Mouse (Mus musculus) hindlimb bud, embryonic 11.5 days (tissue): ENCODE results near the gene Dop1b.

Source experiments
- DNase-seq: peaks from one replicate; pipeline ENCODE4 v3.0.0-alpha.2; 2012; ENCODE audit warnings: low read depth, low spot score; ENCODE audit errors: extremely low spot score

Gene Dop1b

GRCm38 (mm10) chr16:93789971-93790755 is 78.5 kb downstream of the Dop1b start:
- DNase-seq, result no peak

GRCm38 (mm10) chr16:93792981-93793630 is 81.4 kb downstream of the Dop1b start:
- no peak for DNase-seq

- DNase-seq, result no peak
These were observed 83.1 kb downstream of the Dop1b start for GRCm38 (mm10) chr16:93794845-93795244.

GRCm38 (mm10) chr16:93795391-93795790 is 83.7 kb downstream of the Dop1b start:
- DNase-seq, result no peak

GRCm38 (mm10) chr16:93797021-93797840 is 85.5 kb downstream of the Dop1b start:
- no peak for DNase-seq

- DNase-seq, result no peak
These were observed 86.3 kb downstream of the Dop1b start for GRCm38 (mm10) chr16:93797841-93798492.

GRCm38 (mm10) chr16:93798623-93799022 is 86.9 kb downstream of the Dop1b start:
- no peak for DNase-seq

- DNase-seq, result no peak
These were observed 87.4 kb downstream of the Dop1b start for GRCm38 (mm10) chr16:93799071-93799470.

GRCm38 (mm10) chr16:93799936-93800335 is 88.2 kb downstream of the Dop1b start:
- no peak for DNase-seq

- DNase-seq, result no peak
These were observed 95.5 kb downstream of the Dop1b start for GRCm38 (mm10) chr16:93807167-93807566.

- DNase-seq, result no peak
These were observed 96.4 kb downstream of the Dop1b start for GRCm38 (mm10) chr16:93807961-93808554.

GRCm38 (mm10) chr16:93815856-93816736 is 104.4 kb downstream of the Dop1b start:
- no peak for DNase-seq

- no peak for DNase-seq
These were observed 105.2 kb downstream of the Dop1b start for GRCm38 (mm10) chr16:93816861-93817260.

- no peak for DNase-seq
These were observed 105.7 kb downstream of the Dop1b start for GRCm38 (mm10) chr16:93817371-93817770.

- no peak for DNase-seq
These were observed 107.1 kb downstream of the Dop1b start for GRCm38 (mm10) chr16:93818691-93819324.

- DNase-seq, result no peak
These were observed 107.6 kb downstream of the Dop1b start for GRCm38 (mm10) chr16:93819325-93819696.

- no peak for DNase-seq
These were observed 108.3 kb downstream of the Dop1b start for GRCm38 (mm10) chr16:93820040-93820439.

GRCm38 (mm10) chr16:93821706-93822105 is 110.0 kb downstream of the Dop1b start:
- no peak for DNase-seq
